Mouse (Mus musculus): ENCODE results near the gene Erlec1.

GRCm38 (mm10) chr11:30952829-30953228, 1.3 kb downstream of the Erlec1 start:
- no peak for TF ChIP-seq CTCF (IDR thresholded peaks at IDR 0.05; ENCODE audit: control insufficient read depth, insufficient read depth, low read length)
- no peak for TF ChIP-seq POLR2A (IDR thresholded peaks at IDR 0.05; ENCODE audit: borderline replicate concordance, control insufficient read depth, low read depth, low read length)
